Mouse (Mus musculus) myocyte (in vitro differentiated cells): Measurements from ENCODE around the gene Zscan2. TPM values are rescaled to one million over a fixed set of nuclear protein-coding genes. Genes with fewer than 3 reads are reported as not detected.

ENCODE experiments used
- H3K27me3 ChIP-seq: one replicate; pipeline ENCODE4 v1.6.1; 2011; ENCODE audit not compliant: control insufficient read depth, insufficient read depth, insufficient read length
- H3K36me3 ChIP-seq: one replicate; pipeline ENCODE4 v1.6.1; 2011; ENCODE audit not compliant: control insufficient read depth, insufficient read depth
- H3K4me2 ChIP-seq: one replicate; pipeline ENCODE4 v1.6.1; 2011; ENCODE audit warnings: low read depth, control low read depth
- H3K4me3 ChIP-seq: one replicate; pipeline ENCODE4 v1.5.1; 2011; ENCODE audit warnings: mild to moderate bottlenecking, control low read depth, moderate library complexity
- H3K79me2 ChIP-seq: one replicate; pipeline ENCODE4 v1.6.1; 2011; ENCODE audit not compliant: control insufficient read depth, insufficient read depth
- H3ac ChIP-seq: one replicate; pipeline ENCODE4 v1.6.1; 2011; ENCODE audit not compliant: control insufficient read depth, insufficient read length
- CEBPB ChIP-seq: IDR thresholded peaks from 2 replicates; pipeline ENCODE4 v1.6.1; 2011; ENCODE audit warnings: mild to moderate bottlenecking, moderate library complexity; ENCODE audit not compliant: poor library complexity, insufficient read depth, severe bottlenecking
- E2F4 ChIP-seq: IDR thresholded peaks from one replicate; pipeline ENCODE4 v1.6.1; 2011; ENCODE audit warnings: mild to moderate bottlenecking, control low read depth, moderate library complexity; ENCODE audit not compliant: insufficient read depth
- MAX ChIP-seq: IDR thresholded peaks from one replicate; pipeline ENCODE4 v1.6.1; 2011; ENCODE audit warnings: low read depth, mild to moderate bottlenecking, control low read depth
- MYOD1 ChIP-seq, 3 experiments: IDR thresholded peaks; one replicate each; pipeline ENCODE4 v1.6.1; 2011; ENCODE audit warnings: control low read depth in 2 of 3, low read depth in 2 of 3, mild to moderate bottlenecking in 2 of 3, moderate library complexity in 1 of 3; ENCODE audit not compliant: insufficient read length in 2 of 3, control insufficient read depth in 1 of 3
- MYOG ChIP-seq, 3 experiments: IDR thresholded peaks; one replicate each; pipeline ENCODE4 v1.6.1; 2011; ENCODE audit warnings: control low read depth in 2 of 3, low read depth in 2 of 3, mild to moderate bottlenecking in 2 of 3; ENCODE audit not compliant: insufficient read length in 2 of 3, control insufficient read depth in 1 of 3, insufficient read depth in 1 of 3
- POLR2A ChIP-seq: IDR thresholded peaks from one replicate; pipeline ENCODE4 v1.6.1; 2011; ENCODE audit warnings: low read depth, mild to moderate bottlenecking, control low read depth, moderate library complexity; ENCODE audit not compliant: insufficient read length
- POLR2AphosphoS2 ChIP-seq: IDR thresholded peaks from one replicate; pipeline ENCODE4 v1.6.1; 2011; ENCODE audit warnings: low read depth, control low read depth; ENCODE audit not compliant: insufficient read length
- REST ChIP-seq: IDR thresholded peaks from one replicate; pipeline ENCODE4 v1.6.1; 2011; ENCODE audit warnings: mild to moderate bottlenecking, control low read depth, moderate library complexity; ENCODE audit not compliant: insufficient read depth, insufficient read length
- SRF ChIP-seq: IDR thresholded peaks from one replicate; pipeline ENCODE4 v1.6.1; 2011; ENCODE audit warnings: low read depth; ENCODE audit not compliant: control insufficient read depth, insufficient read length
- TCF12 ChIP-seq: IDR thresholded peaks from one replicate; pipeline ENCODE4 v1.6.1; 2011; ENCODE audit warnings: mild to moderate bottlenecking, control low read depth; ENCODE audit not compliant: poor library complexity, insufficient read depth, severe bottlenecking
- TCF3 ChIP-seq: IDR thresholded peaks from one replicate; pipeline ENCODE4 v1.6.1; 2011; ENCODE audit warnings: low read depth, control low read depth; ENCODE audit not compliant: insufficient read length
- USF1 ChIP-seq: IDR thresholded peaks from one replicate; pipeline ENCODE4 v1.6.1; 2011; ENCODE audit warnings: low read depth, mild to moderate bottlenecking, control low read depth, moderate library complexity
- polyA plus RNA-seq: library from polyadenylated mRNA; unstranded; fragments of >200 nt; fragmentation: generic; extraction: Trizol; gene quantifications from one replicate; pipeline ENCODE4 v1.2.1, GENCODE M21; 2012; ENCODE audit warnings: missing spikeins

The Zscan2 gene
- polyA plus RNA-seq, 1 experiment: 6.3 TPM

DNA sequence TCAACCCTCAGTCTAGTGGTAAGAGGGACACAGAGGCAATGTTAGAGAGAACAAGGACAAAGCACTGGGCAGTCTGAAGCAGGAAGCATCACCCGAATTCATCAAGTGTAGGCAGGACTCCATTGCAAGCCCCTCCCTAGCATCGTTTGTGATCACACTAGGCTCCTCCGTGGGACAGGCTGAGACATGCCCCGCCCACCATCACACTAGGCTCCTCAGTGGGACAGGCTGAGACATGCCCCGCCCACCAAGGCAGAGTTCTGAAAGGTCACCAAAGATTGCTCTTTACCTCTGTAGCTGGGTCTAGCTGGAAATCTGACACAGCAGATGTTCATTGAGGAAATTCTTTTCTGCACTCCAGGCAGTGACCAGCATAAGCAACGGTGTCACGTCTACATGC is 50.3 kb downstream of the Zscan2 start:
- Histone ChIP-seq H3K79me2 (no peaks in the 10 kb centered on the region), H3K36me3 (peaks cover 10% of the 10 kb centered on the region), H3ac (no peak overlapping the region), H3K4me2 (no peak overlapping the region), H3K27me3 (no peaks in the 10 kb centered on the region), H3K4me3 (no peak overlapping the region)
- TF ChIP-seq TCF3 (no peak), MAX (no peak), CEBPB (no peak), REST (no peak), USF1 (no peak), E2F4 (no peak)

DNA sequence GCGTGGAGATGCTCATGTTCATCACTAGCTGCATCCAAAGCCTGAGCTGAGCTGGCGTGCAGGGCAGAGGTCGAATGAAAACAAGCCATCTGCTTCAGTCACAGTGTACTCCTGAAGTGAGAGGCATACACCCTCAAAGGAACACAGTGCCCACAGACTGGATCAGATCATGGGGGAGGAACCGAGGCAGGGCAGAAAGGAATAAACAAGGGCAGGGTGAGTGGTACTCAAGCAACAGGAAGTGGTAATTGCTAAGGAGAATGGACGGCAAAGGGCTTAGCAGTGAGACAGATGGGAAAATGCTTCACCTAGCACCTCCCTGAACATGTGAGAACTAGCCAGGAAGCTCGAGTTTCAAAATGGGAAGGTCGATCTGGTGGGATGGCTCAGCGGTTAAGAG is 51.8 kb downstream of the Zscan2 start:
- no peak overlapping the region for H3K4me2 ChIP-seq
- no peaks in the 10 kb centered on the region for H3K27me3 ChIP-seq
- no peak overlapping the region for H3K4me3 ChIP-seq
- TF ChIP-seq MYOD1 (IDR thresholded peaks at IDR 0.05; ENCODE audit: control insufficient read depth in 1 of 3, insufficient read length in 2 of 3, low read depth in 2 of 3): no peak
- TF ChIP-seq POLR2A: no peak
- TF ChIP-seq POLR2AphosphoS2: no peak
- no peak for TF ChIP-seq TCF3
- TF ChIP-seq SRF: no peak
- TF ChIP-seq CEBPB: no peak
- no peak for TF ChIP-seq MYOG (IDR thresholded peaks at IDR 0.05; ENCODE audit: control insufficient read depth in 1 of 3, insufficient read depth in 1 of 3, insufficient read length in 2 of 3, low read depth in 2 of 3)
- no peak for TF ChIP-seq USF1
- TF ChIP-seq MAX: no peak
- no peak for TF ChIP-seq E2F4
- TF ChIP-seq REST: no peak
- no peak for TF ChIP-seq TCF12
- H3K79me2 ChIP-seq: no peaks in the 10 kb centered on the region
- H3ac ChIP-seq: no peak overlapping the region
- H3K36me3 ChIP-seq: peaks cover 10% of the 10 kb centered on the region

DNA sequence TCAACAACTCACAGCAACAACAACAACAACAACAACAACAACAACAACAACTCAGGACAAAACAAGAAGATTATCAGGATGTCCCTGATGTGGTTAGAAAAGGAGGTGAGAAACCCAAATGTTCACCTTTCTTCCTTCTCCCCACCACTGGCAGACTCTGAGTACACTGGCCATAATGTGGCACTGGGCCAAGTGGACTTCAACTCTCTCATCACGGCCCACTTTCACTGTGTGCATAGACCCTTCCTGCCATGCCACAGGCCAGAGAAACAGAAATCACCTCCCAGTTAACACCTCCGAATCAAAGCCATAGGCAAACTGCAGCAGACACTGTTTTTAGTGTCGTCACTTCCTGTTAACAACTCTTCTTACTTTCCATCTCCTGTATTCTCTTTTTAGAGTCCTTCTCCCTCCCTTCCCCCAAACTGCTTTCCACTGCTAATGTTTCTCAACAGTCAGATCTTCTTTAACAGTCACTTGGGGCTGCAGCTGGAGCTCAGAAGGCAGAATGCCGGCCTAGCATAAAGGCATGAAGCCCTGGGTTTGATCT is 57.3 kb downstream of the Zscan2 start:
- TF ChIP-seq E2F4 (no peak), POLR2A (no peak), SRF (no peak), POLR2AphosphoS2 (no peak), TCF3 (no peak), TCF12 (no peak), CEBPB (no peak), MYOD1 (IDR thresholded peaks at IDR 0.05; ENCODE audit: control insufficient read depth in 1 of 3, insufficient read length in 2 of 3, low read depth in 2 of 3) (no peak), MYOG (IDR thresholded peaks at IDR 0.05; ENCODE audit: control insufficient read depth in 1 of 3, insufficient read depth in 1 of 3, insufficient read length in 2 of 3, low read depth in 2 of 3) (no peak), MAX (no peak), REST (no peak), USF1 (no peak)
- Histone ChIP-seq H3K36me3 (peaks cover 10% of the 10 kb centered on the region), H3K79me2 (no peaks in the 10 kb centered on the region), H3ac (no peak overlapping the region), H3K4me3 (no peak overlapping the region), H3K4me2 (no peak overlapping the region), H3K27me3 (no peaks in the 10 kb centered on the region)

DNA sequence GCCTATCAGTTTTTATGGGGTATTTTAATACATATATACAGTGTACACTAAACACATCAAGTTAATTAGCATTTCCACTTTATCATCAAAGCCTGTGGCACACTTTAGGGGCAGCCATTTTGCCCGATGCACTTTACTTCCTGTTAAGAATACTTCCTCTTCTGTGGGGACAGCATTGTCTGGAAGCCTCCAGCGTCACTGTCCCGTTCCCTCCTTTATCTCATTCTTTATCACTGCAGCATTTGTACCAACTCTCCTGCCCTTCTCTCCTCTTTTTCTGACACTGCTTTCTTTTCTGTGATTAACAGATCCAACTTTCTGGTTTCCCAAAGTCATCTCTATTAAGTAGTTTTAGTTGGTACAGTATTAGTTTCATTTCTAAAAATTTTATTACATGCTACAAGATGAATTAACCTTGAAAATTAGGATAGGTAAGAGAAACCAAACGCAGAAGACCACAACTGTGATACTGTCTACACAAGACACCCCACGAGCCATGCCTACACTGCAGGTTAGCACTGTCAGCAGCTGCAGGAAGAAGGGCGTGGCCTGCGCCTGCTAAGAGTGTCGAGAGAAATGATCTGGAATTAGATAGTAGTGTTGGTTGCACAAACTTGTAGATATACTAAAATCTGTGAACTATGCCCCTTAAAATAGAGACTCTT is 58.4 kb downstream of the Zscan2 start:
- H3K79me2 ChIP-seq: no peaks in the 10 kb centered on the region
- H3K4me3 ChIP-seq: no peak overlapping the region
- no peaks in the 10 kb centered on the region for H3K27me3 ChIP-seq
- TF ChIP-seq USF1 (no peak), CEBPB (no peak), POLR2A (no peak), REST (no peak), MYOD1 (IDR thresholded peaks at IDR 0.05; ENCODE audit: control insufficient read depth in 1 of 3, insufficient read length in 2 of 3, low read depth in 2 of 3) (no peak), MYOG (IDR thresholded peaks at IDR 0.05; ENCODE audit: control insufficient read depth in 1 of 3, insufficient read depth in 1 of 3, insufficient read length in 2 of 3, low read depth in 2 of 3) (no peak), POLR2AphosphoS2 (no peak), TCF12 (no peak), MAX (no peak), E2F4 (no peak), TCF3 (no peak), SRF (no peak)
- H3K36me3 ChIP-seq: peaks cover 5% of the 10 kb centered on the region
- no peak overlapping the region for H3K4me2 ChIP-seq
- H3ac ChIP-seq: no peak overlapping the region
